Mouse (Mus musculus) midbrain, postnatal 0 days (tissue): ENCODE results near the gene Sox18. TPM values are rescaled to one million over a fixed set of nuclear protein-coding genes. Genes with fewer than 3 reads are reported as not detected.
A peak's percentile ranks its signal among the peaks of the same experiment; 100 is the strongest.

Source experiments
- ATAC-seq: fragments of 200-750 bp; cut with Nextera tagmentation; 2 replicates; pipeline ENCODE4 v1.8.0; 2017; ENCODE audit warnings: moderate number of reproducible peaks, mild to moderate bottlenecking, moderate TSS enrichment, moderate library complexity; ENCODE audit not compliant: low FRiP score
- DNase-seq: peaks from one replicate; pipeline ENCODE4 v3.0.0-alpha.2; 2015; ENCODE audit warnings: low spot score
- H3K27ac ChIP-seq: fragments of 300-500 bp; sonication (generic); 2 replicates; pipeline ENCODE4 v1.5.1; 2014; ENCODE audit warnings: low read depth, mild to moderate bottlenecking, low read length, mixed read lengths
- H3K27me3 ChIP-seq: fragments of 300-500 bp; sonication (generic); 2 replicates; pipeline ENCODE4 v1.6.1; 2014; ENCODE audit warnings: low read length, control low read depth, mixed read lengths; ENCODE audit not compliant: insufficient read depth
- H3K36me3 ChIP-seq: fragments of 300-500 bp; sonication (generic); 2 replicates; pipeline ENCODE4 v1.6.1; 2014; ENCODE audit warnings: low read length, control low read depth, mixed read lengths; ENCODE audit not compliant: insufficient read depth
- H3K4me1 ChIP-seq: fragments of 300-500 bp; sonication (generic); 2 replicates; pipeline ENCODE4 v1.6.1; 2014; ENCODE audit warnings: mild to moderate bottlenecking, control low read depth, antibody characterized with exemption, low read length, mixed read lengths; ENCODE audit not compliant: insufficient read depth
- H3K4me2 ChIP-seq: fragments of 300-500 bp; sonication (generic); 2 replicates; pipeline ENCODE4 v1.6.1; 2014; ENCODE audit warnings: low read depth, mild to moderate bottlenecking, low read length, mixed read lengths; ENCODE audit not compliant: poor library complexity, severe bottlenecking
- H3K4me3 ChIP-seq: fragments of 300-500 bp; sonication (generic); 2 replicates; pipeline ENCODE4 v1.5.1; 2014; ENCODE audit warnings: low read depth, mild to moderate bottlenecking, low read length, moderate library complexity
- H3K9ac ChIP-seq: fragments of 300-500 bp; sonication (generic); replicated peaks from 2 replicates; pipeline ENCODE4 v1.6.1; 2014; ENCODE audit warnings: mild to moderate bottlenecking, low read length, moderate library complexity, mixed read lengths; ENCODE audit not compliant: poor library complexity, severe bottlenecking
- H3K9me3 ChIP-seq: fragments of 300-500 bp; sonication (generic); 2 replicates; pipeline ENCODE4 v1.6.1; 2016; ENCODE audit warnings: low read length, control low read depth
- CTCF ChIP-seq: IDR thresholded peaks from 2 replicates; pipeline ENCODE4 v1.5.1; 2016; ENCODE audit warnings: antibody characterized with exemption, mild to moderate bottlenecking
- WGBS: fragments of 180-500 bp; shearing (Covaris S2); extraction: QIAGEN DNeasy Blood & Tissue Kit; methylation state at CpG from one replicate; pipeline ENCODE4 v1.1.7; 2014; 5-methylcytosine and 5-hydroxymethylcytosine counted together
- polyA plus RNA-seq: library from polyadenylated mRNA; unstranded; fragments of >200 nt; fragmentation: Nextera tagmentation; extraction: Ambion mirVana; gene quantifications from 2 replicates; pipeline ENCODE4 v1.2.1, GENCODE M21; 2015
- total RNA-seq: library from RNA; depleted of rRNA; stranded (reverse); fragments of >200 nt; gene quantifications from 2 replicates; pipeline ENCODE4 v1.2.3, GENCODE M21; 2014

Gene Sox18
- total and polyA plus RNA-seq, 2 experiments from 2014 or later, result 9.2 to 15.4 TPM

GRCm38 (mm10) chr2:181713749-181714148 is 42.3 kb upstream of the Sox18 start:
- WGBS, result 29% methylated on average over 1 of the region's 1 CpGs
- peak; percentile 88 for DNase-seq
- H3K27me3 ChIP-seq, result no peaks in the 10 kb centered on the region
- no peaks in the 10 kb centered on the region for H3K9me3 ChIP-seq
- peak overlapping the region; percentile 77 for H3K4me2 ChIP-seq
- no peak overlapping the region; the same call in 1 of the 2 replicates for H3K9ac ChIP-seq
- H3K36me3 ChIP-seq, result peaks cover 7% of the 10 kb centered on the region; the same call in 1 of the 2 replicates
- no peak overlapping the region for H3K4me3 ChIP-seq
- H3K27ac ChIP-seq, result peak overlapping the region; percentile 92
- TF ChIP-seq CTCF, result no peak
- peak; percentile 71 for ATAC-seq
- H3K4me1 ChIP-seq, result peaks cover 25% of the 10 kb centered on the region

- 42% methylated on average over 4 of the region's 4 CpGs for WGBS
- peak; percentile 68 for TF ChIP-seq CTCF
- no peak overlapping the region for H3K9ac ChIP-seq
- DNase-seq (no peak), ATAC-seq (no peak)
- no peak overlapping the region for H3K4me3 ChIP-seq
- no peak overlapping the region for H3K4me2 ChIP-seq
- 0 out of 2 replicates have a peak, but pooled peaks cover 4% of the 10 kb centered on the region for H3K27me3 ChIP-seq
- no peaks in the 10 kb centered on the region for H3K36me3 ChIP-seq
- H3K27ac ChIP-seq, result no peak overlapping the region
- no peaks in the 10 kb centered on the region for H3K4me1 ChIP-seq
- H3K9me3 ChIP-seq, result no peaks in the 10 kb centered on the region
Measured at GRCm38 (mm10) chr2:181706668-181707067, 35.2 kb upstream of the Sox18 start.

GRCm38 (mm10) chr2:181698241-181698640 is 26.8 kb upstream of the Sox18 start, which contains the start of gene Lkaaear1:
Gene Lkaaear1, minus strand, starts transcription at chr2:181698442.
- H3K27me3 ChIP-seq, result no peaks in the 10 kb centered on the region
- H3K36me3 ChIP-seq, result no peaks in the 10 kb centered on the region
- no peak within 1 kb of the TSS for H3K4me3 ChIP-seq
- DNase-seq, result no peak
- no peak within 1 kb of the TSS for H3K27ac ChIP-seq
- no peaks in the 10 kb centered on the region for H3K9me3 ChIP-seq
- no peak within 1 kb of the TSS for H3K4me2 ChIP-seq
- H3K9ac ChIP-seq, result no peak within 1 kb of the TSS
- 35% methylated on average over 5 of the region's 5 CpGs for WGBS
- H3K4me1 ChIP-seq, result no peaks in the 10 kb centered on the region
- no peak for ATAC-seq
- TF ChIP-seq CTCF, result no peak

GRCm38 (mm10) chr2:181696801-181697420 is 25.5 kb upstream of the Sox18 start:
- Histone ChIP-seq H3K4me2 (no peak overlapping the region), H3K36me3 (no peaks in the 10 kb centered on the region), H3K9me3 (no peaks in the 10 kb centered on the region), H3K4me1 (peaks cover 11% of the 10 kb centered on the region), H3K4me3 (no peak overlapping the region), H3K9ac (no peak overlapping the region), H3K27ac (no peak overlapping the region), H3K27me3 (no peaks in the 10 kb centered on the region)
- WGBS, result 78% methylated on average over 33 of the region's 33 CpGs
- ATAC-seq (no peak), DNase-seq (no peak)
- no peak for TF ChIP-seq CTCF

GRCm38 (mm10) chr2:181695776-181696175 is 24.3 kb upstream of the Sox18 start:
- Histone ChIP-seq H3K27ac (no peak overlapping the region), H3K4me3 (no peak overlapping the region), H3K9ac (no peak overlapping the region), H3K27me3 (no peaks in the 10 kb centered on the region), H3K9me3 (no peaks in the 10 kb centered on the region), H3K36me3 (no peaks in the 10 kb centered on the region), H3K4me2 (no peak overlapping the region), H3K4me1 (peaks cover 13% of the 10 kb centered on the region)
- 73% methylated on average over 1 of the region's 1 CpGs for WGBS
- ATAC-seq (no peak), DNase-seq (no peak)
- no peak for TF ChIP-seq CTCF

- TF ChIP-seq CTCF, result no peak
- Histone ChIP-seq H3K9ac (no peak overlapping the region), H3K27ac (peak overlapping the region; percentile 7; the same call in 1 of the 2 replicates), H3K36me3 (0 out of 2 replicates have a peak, but pooled peaks cover 5% of the 10 kb centered on the region), H3K9me3 (no peaks in the 10 kb centered on the region), H3K4me2 (peak overlapping the region; percentile 92; the same call in 1 of the 2 replicates), H3K27me3 (no peaks in the 10 kb centered on the region), H3K4me1 (peaks cover 13% of the 10 kb centered on the region), H3K4me3 (no peak overlapping the region)
- DNase-seq (no peak), ATAC-seq (no peak)
- WGBS, result 92% methylated on average over 3 of the region's 3 CpGs
Measured at GRCm38 (mm10) chr2:181694581-181694980, 23.1 kb upstream of the Sox18 start.
